Mouse (Mus musculus) liver, adult 2 months (tissue): ENCODE results near the gene Wipf1. TPM values are rescaled to one million over a fixed set of nuclear protein-coding genes. Genes with fewer than 3 reads are reported as not detected.
A peak's percentile ranks its signal among the peaks of the same experiment; 100 is the strongest.

ENCODE experiments used
- DNase-seq: peaks from one replicate; pipeline ENCODE4 v3.0.0-alpha.2; 2011; ENCODE audit warnings: low read depth, low spot score; ENCODE audit errors: extremely low read depth
- H3K27ac ChIP-seq: fragments of 200-500 bp; replicated peaks from 2 replicates; pipeline ENCODE4 v1.5.1; 2012; ENCODE audit warnings: low read depth, mild to moderate bottlenecking, control low read depth, inconsistent platforms, low read length; ENCODE audit not compliant: insufficient read depth
- H3K27me3 ChIP-seq: fragments of 200-500 bp; 2 replicates; pipeline ENCODE4 v1.6.1; 2012; ENCODE audit warnings: mild to moderate bottlenecking, moderate library complexity, low read length, inconsistent platforms; ENCODE audit not compliant: control insufficient read depth, insufficient read depth
- H3K36me3 ChIP-seq: fragments of 200-500 bp; 2 replicates; pipeline ENCODE4 v1.6.1; 2012; ENCODE audit warnings: low read length, inconsistent platforms; ENCODE audit not compliant: control insufficient read depth, insufficient read depth
- H3K4me1 ChIP-seq: fragments of 200-500 bp; 2 replicates; pipeline ENCODE4 v1.6.1; 2011; ENCODE audit warnings: low read length; ENCODE audit not compliant: control insufficient read depth, insufficient read depth
- H3K4me3 ChIP-seq: fragments of 200-500 bp; 2 replicates; pipeline ENCODE4 v1.5.1; 2011; ENCODE audit warnings: low read depth, mild to moderate bottlenecking, control low read depth, low read length, moderate library complexity; ENCODE audit not compliant: insufficient read depth
- H3K79me2 ChIP-seq: fragments of 200-500 bp; 2 replicates; pipeline ENCODE4 v1.6.1; 2012; ENCODE audit warnings: inconsistent platforms, mild to moderate bottlenecking, low read length, moderate library complexity; ENCODE audit not compliant: control insufficient read depth, insufficient read depth
- H3K9ac ChIP-seq: fragments of 200-500 bp; 2 replicates; pipeline ENCODE4 v1.6.1; 2012; ENCODE audit warnings: low read depth, mild to moderate bottlenecking, control low read depth, inconsistent platforms, low read length
- CTCF ChIP-seq: fragments of 200-500 bp; IDR thresholded peaks from 2 replicates; pipeline ENCODE4 v1.5.1; 2011; ENCODE audit warnings: low read depth, low read length, control low read depth
- POLR2A ChIP-seq: fragments of 200-500 bp; IDR thresholded peaks from 2 replicates; pipeline ENCODE4 v1.6.1; 2011; ENCODE audit warnings: low read length, control low read depth; ENCODE audit not compliant: insufficient read depth; ENCODE audit errors: extremely low read depth
- WGBS: fragments of 180-500 bp; shearing (Covaris S2); methylation state at CpG from one replicate; pipeline ENCODE4 v1.1.7; 2018; 5-methylcytosine and 5-hydroxymethylcytosine counted together
- polyA plus RNA-seq: library from polyadenylated mRNA; depleted of rRNA; stranded (reverse); fragments of >200 nt; gene quantifications from 2 replicates; pipeline ENCODE4 v1.2.3, GENCODE M21; 2012
- total RNA-seq: library from RNA; depleted of rRNA; stranded (reverse); fragments of >200 nt; gene quantifications from 2 replicates; pipeline ENCODE4 v1.2.3, GENCODE M21; 2014

The Wipf1 gene
- total and polyA plus RNA-seq, 2 experiments: 1.4 to 1.7 TPM

DNA sequence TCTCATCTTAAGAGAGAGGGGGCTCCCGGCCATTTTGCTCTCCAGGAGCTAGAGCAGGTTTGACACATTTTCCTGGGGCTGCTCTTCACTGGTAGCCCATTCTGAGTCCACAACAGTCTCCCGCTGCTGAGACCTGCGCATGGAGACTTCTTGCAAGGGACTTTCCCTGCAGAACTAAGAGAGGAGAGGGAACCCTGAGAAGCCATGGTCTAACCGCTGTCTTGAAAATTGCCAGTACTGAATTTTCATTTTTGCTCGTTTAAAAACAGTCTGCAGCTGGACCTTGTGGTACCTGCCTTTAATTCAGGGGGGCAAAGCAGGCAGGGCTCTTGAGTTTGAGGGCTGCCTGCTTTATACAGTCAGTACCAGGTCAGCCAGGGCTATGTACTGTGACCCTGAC lies 60.5 kb downstream of the Wipf1 start:
- 84% methylated on average over 5 of the region's 5 CpGs for WGBS
- TF ChIP-seq CTCF (no peak), POLR2A (no peak)
- Histone ChIP-seq H3K79me2 (peaks cover 3% of the 10 kb centered on the region; the same call in 1 of the 2 replicates), H3K4me1 (no peaks in the 10 kb centered on the region; the same call in 1 of the 2 replicates), H3K9ac (no peak overlapping the region), H3K27ac (no peak overlapping the region), H3K4me3 (no peak overlapping the region), H3K36me3 (no peaks in the 10 kb centered on the region), H3K27me3 (no peaks in the 10 kb centered on the region)
- DNase-seq: no peak

- TF ChIP-seq POLR2A (no peak), CTCF (no peak)
- Histone ChIP-seq H3K27me3 (no peaks in the 10 kb centered on the region), H3K27ac (no peak overlapping the region), H3K36me3 (no peaks in the 10 kb centered on the region), H3K9ac (no peak overlapping the region), H3K4me1 (no peaks in the 10 kb centered on the region; the same call in 1 of the 2 replicates), H3K4me3 (no peak overlapping the region), H3K79me2 (peaks cover 3% of the 10 kb centered on the region; the same call in 1 of the 2 replicates)
- DNase-seq: no peak
- WGBS: 75% methylated on average over 7 of the region's 7 CpGs
Measured at GRCm38 (mm10) chr2:73467071-73467851, 62.3 kb downstream of the Wipf1 start.

DNA sequence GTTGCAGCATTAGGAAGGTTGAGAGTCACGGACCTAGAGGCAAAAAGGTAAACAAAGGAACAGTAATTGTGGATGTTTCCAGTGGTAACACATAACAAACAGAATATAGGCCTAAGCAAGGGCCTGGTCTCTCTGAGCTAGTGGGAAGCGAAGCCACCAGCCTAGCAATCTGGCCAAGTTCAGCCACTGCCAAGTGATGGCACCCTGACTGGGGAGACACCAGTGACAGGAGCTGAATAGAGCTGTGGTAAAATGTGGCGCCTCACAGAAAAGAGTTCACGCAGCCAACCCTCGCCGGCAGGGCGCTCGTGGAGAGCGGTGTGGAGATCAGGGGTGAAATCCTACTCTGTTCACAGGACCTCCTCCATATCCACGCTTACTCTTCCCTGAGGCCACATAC lies 63.1 kb downstream of the Wipf1 start:
- Histone ChIP-seq H3K36me3 (no peaks in the 10 kb centered on the region), H3K4me3 (no peak overlapping the region), H3K27ac (no peak overlapping the region), H3K9ac (no peak overlapping the region), H3K4me1 (no peaks in the 10 kb centered on the region; the same call in 1 of the 2 replicates), H3K27me3 (no peaks in the 10 kb centered on the region), H3K79me2 (peaks cover 3% of the 10 kb centered on the region; the same call in 1 of the 2 replicates)
- WGBS: 96% methylated on average over 10 of the region's 10 CpGs
- no peak for DNase-seq
- TF ChIP-seq POLR2A (no peak), CTCF (no peak)

GRCm38 (mm10) chr2:73463431-73464194 lies 65.9 kb downstream of the Wipf1 start:
- no peak for TF ChIP-seq POLR2A
- no peak for TF ChIP-seq CTCF
- Histone ChIP-seq H3K9ac (no peak overlapping the region), H3K4me1 (no peaks in the 10 kb centered on the region; the same call in 1 of the 2 replicates), H3K27me3 (no peaks in the 10 kb centered on the region), H3K27ac (peak overlapping the region; percentile 1; the same call in 1 of the 2 replicates), H3K36me3 (no peaks in the 10 kb centered on the region), H3K4me3 (no peak overlapping the region), H3K79me2 (no peaks in the 10 kb centered on the region)
- DNase-seq: peak; percentile 24
- WGBS: 44% methylated on average over 7 of the region's 7 CpGs

GRCm38 (mm10) chr2:73462757-73463339 lies 66.7 kb downstream of the Wipf1 start:
- Histone ChIP-seq H3K4me3 (no peak overlapping the region), H3K36me3 (no peaks in the 10 kb centered on the region), H3K4me1 (no peaks in the 10 kb centered on the region; the same call in 1 of the 2 replicates), H3K9ac (no peak overlapping the region), H3K27ac (no peak overlapping the region), H3K79me2 (no peaks in the 10 kb centered on the region), H3K27me3 (no peaks in the 10 kb centered on the region)
- 80% methylated on average over 12 of the region's 12 CpGs for WGBS
- TF ChIP-seq POLR2A (no peak), CTCF (no peak)
- no peak for DNase-seq
